ENCODE assay signal across 29 mouse cellular contexts in the genomic region with DNA sequence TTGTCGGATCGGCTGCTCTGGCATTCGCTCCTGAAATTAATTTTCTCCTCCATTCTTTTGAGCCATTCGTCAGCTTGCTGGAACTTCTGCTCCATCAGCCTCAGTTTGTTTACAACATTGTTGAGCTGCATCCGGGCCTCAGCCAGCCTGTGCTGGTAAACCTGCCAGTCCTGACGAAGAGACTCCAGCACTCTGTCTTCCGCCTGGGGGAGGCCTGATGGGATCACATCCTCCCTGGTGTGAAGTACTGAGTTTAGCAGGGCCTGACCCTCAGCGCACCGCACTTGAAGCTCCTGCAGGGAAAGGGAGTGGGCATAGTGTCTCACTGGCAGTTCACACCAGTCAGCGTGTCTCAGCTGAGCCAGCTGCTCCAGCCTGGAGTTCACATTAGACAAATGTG.
DNase-seq lines count a peak whose midpoint lies in the region; ATAC-seq and TF ChIP-seq lines count a peak whose summit lies in the region.
"Had no signal": no experiment of that assay in that cellular context is flagged by ENCODE, and none has a peak within 500 bp of the region (broad histone marks: within the 10 kb centered on the region; RNA-seq: fewer than 3 reads in every experiment).

No protein-coding gene starts in this region.

- H3K9me3 ChIP-seq in kidney, embryonic 14.5 days (ENCODE audit: control insufficient read depth, low read length), result no peaks in the 10 kb centered on the region
- H3K9me3 ChIP-seq in lung, embryonic 16.5 days (ENCODE audit: control insufficient read depth, low read length), result no peaks in the 10 kb centered on the region
- H3K9me3 ChIP-seq: embryonic facial prominence, embryonic 13.5 days; forebrain, embryonic 10.5 days; forebrain, embryonic 15.5 days; heart, embryonic 12.5 days; liver, embryonic 12.5 days; midbrain, embryonic 12.5 days; neural tube, embryonic 12.5 days had no signal

- H3K27me3 ChIP-seq in kidney, embryonic 14.5 days (ENCODE audit: control insufficient read depth, insufficient read depth, low read length), result no peaks in the 10 kb centered on the region
- no peaks in the 10 kb centered on the region for H3K27me3 ChIP-seq in lung, embryonic 16.5 days (ENCODE audit: control insufficient read depth, insufficient read depth, low read depth, low read length)
- H3K27me3 ChIP-seq in thymus, adult 2 months (ENCODE audit: control insufficient read depth, insufficient read depth, low read length), result no peaks in the 10 kb centered on the region
- H3K27me3 ChIP-seq: embryonic facial prominence, embryonic 13.5 days; forebrain, embryonic 15.5 days; heart, embryonic 12.5 days; liver, embryonic 12.5 days; midbrain, embryonic 12.5 days; neural tube, embryonic 12.5 days had no signal

- no peak for DNase-seq in kidney, adult 11 months
- peak; percentile 61 for DNase-seq in Muller cell, postnatal 12 days (ENCODE audit: inconsistent ontology term)
- DNase-seq in lung, postnatal 4 days, result peak; percentile 23 to 54
- DNase-seq in spleen, adult 12 weeks (ENCODE audit: low spot score), result no peak
- DNase-seq in thymus, adult 2 months, result no peak
- no peak for DNase-seq in thymus, postnatal 25 days
- DNase-seq: adrenal gland, postnatal 10 days; cerebellum, adult 8-10 months; cerebellum, postnatal 25 days; heart, adult 2 months; heart, postnatal 4 days; kidney, adult 2 months; kidney, postnatal 25 days; left cerebral cortex, postnatal 4 days; liver, postnatal 0 days; thymus, postnatal 14 days had no signal

- 43% methylated on average over 10 of the region's 10 CpGs for WGBS in kidney, embryonic 14.5 days
- WGBS in lung, embryonic 16.5 days, result 33% methylated on average over 10 of the region's 10 CpGs
- WGBS in thymus, adult 2 months, result 95% methylated on average over 10 of the region's 10 CpGs

- no peak overlapping the region for H3K9ac ChIP-seq in kidney, embryonic 14.5 days (ENCODE audit: low read depth, low read length)
- H3K9ac ChIP-seq in lung, embryonic 16.5 days (ENCODE audit: low read length), result no peak overlapping the region
- H3K9ac ChIP-seq: embryonic facial prominence, embryonic 13.5 days; forebrain, embryonic 15.5 days; heart, embryonic 12.5 days; hindbrain, embryonic 14.5 days; liver, embryonic 12.5 days; liver, postnatal 0 days; midbrain, embryonic 12.5 days; neural tube, embryonic 12.5 days had no signal

- no peak overlapping the region for H3K4me3 ChIP-seq in kidney, embryonic 14.5 days (ENCODE audit: low read length)
- H3K4me3 ChIP-seq in lung, embryonic 16.5 days (ENCODE audit: low read length), result no peak overlapping the region
- no peak overlapping the region for H3K4me3 ChIP-seq in thymus, adult 2 months (ENCODE audit: control insufficient read depth, insufficient read depth, low read length)
- H3K4me3 ChIP-seq: embryonic facial prominence, embryonic 13.5 days; forebrain, embryonic 10.5 days; forebrain, embryonic 15.5 days; heart, adult 2 months; heart, embryonic 12.5 days; left cerebral cortex, adult 2 months; liver, embryonic 12.5 days; midbrain, embryonic 12.5 days; myocyte; neural tube, embryonic 12.5 days had no signal

- no peak for TF ChIP-seq CTCF in thymus, adult 2 months (IDR thresholded peaks at IDR 0.05; ENCODE audit: borderline replicate concordance, control insufficient read depth, extremely low read depth, insufficient read depth, low read length, poor library complexity)

- ATAC-seq in kidney, embryonic 14.5 days (ENCODE audit: low FRiP score, low TSS enrichment), result 0 out of 2 replicates have a peak, but pooled peaks have one; percentile 47
- ATAC-seq in lung, embryonic 16.5 days (ENCODE audit: low read depth), result peak; percentile 64; the same call in 1 of the 2 replicates
- ATAC-seq: activated CD4-positive, CD25-positive, alpha-beta regulatory T cell, adult 4 months; forebrain, embryonic 15.5 days; liver, embryonic 12.5 days; liver, postnatal 0 days had no signal

- H3K36me3 ChIP-seq in kidney, embryonic 14.5 days (ENCODE audit: control insufficient read depth, insufficient read depth, low read length), result no peaks in the 10 kb centered on the region
- H3K36me3 ChIP-seq in lung, embryonic 16.5 days (ENCODE audit: control insufficient read depth, insufficient read depth, low read length), result peaks cover 5% of the 10 kb centered on the region
- no peaks in the 10 kb centered on the region for H3K36me3 ChIP-seq in thymus, adult 2 months (ENCODE audit: control insufficient read depth, insufficient read depth, low read length)
- H3K36me3 ChIP-seq: forebrain, embryonic 10.5 days; forebrain, embryonic 15.5 days; liver, embryonic 12.5 days; midbrain, embryonic 12.5 days; neural tube, embryonic 12.5 days had no signal

- no peak overlapping the region for H3K4me2 ChIP-seq in kidney, embryonic 14.5 days (replicated peaks; ENCODE audit: low read depth, low read length)
- no peak overlapping the region for H3K4me2 ChIP-seq in lung, embryonic 16.5 days (ENCODE audit: low read depth, low read length)
- H3K4me2 ChIP-seq: embryonic facial prominence, embryonic 13.5 days; forebrain, embryonic 15.5 days; heart, embryonic 12.5 days; hindbrain, embryonic 14.5 days; liver, embryonic 12.5 days; midbrain, embryonic 12.5 days; neural tube, embryonic 12.5 days had no signal

- H3K27ac ChIP-seq in kidney, embryonic 14.5 days (ENCODE audit: low read depth, low read length), result no peak overlapping the region
- H3K27ac ChIP-seq in lung, embryonic 16.5 days (ENCODE audit: low read length), result no peak overlapping the region
- H3K27ac ChIP-seq in thymus, adult 2 months (ENCODE audit: control insufficient read depth, insufficient read depth, low read length), result no peak overlapping the region
- H3K27ac ChIP-seq: embryonic facial prominence, embryonic 13.5 days; forebrain, embryonic 10.5 days; forebrain, embryonic 15.5 days; heart, adult 2 months; hindbrain, embryonic 14.5 days; left cerebral cortex, adult 2 months; liver, embryonic 12.5 days; midbrain, embryonic 12.5 days; neural tube, embryonic 12.5 days had no signal

- TF ChIP-seq POLR2A in thymus, adult 2 months (IDR thresholded peaks at IDR 0.05; ENCODE audit: control insufficient read depth, extremely low read depth, insufficient read depth, low read length, poor library complexity), result no peak

- H3K4me1 ChIP-seq in kidney, embryonic 14.5 days (ENCODE audit: control insufficient read depth, insufficient read depth, low read length), result 0 out of 2 replicates have a peak, but pooled peaks cover 3% of the 10 kb centered on the region
- no peaks in the 10 kb centered on the region for H3K4me1 ChIP-seq in lung, embryonic 16.5 days (replicated peaks; ENCODE audit: control insufficient read depth, insufficient read depth, low read length)
- no peaks in the 10 kb centered on the region for H3K4me1 ChIP-seq in thymus, adult 2 months (replicated peaks; ENCODE audit: control insufficient read depth, insufficient read depth, low read length)
- H3K4me1 ChIP-seq: embryonic facial prominence, embryonic 13.5 days; forebrain, embryonic 10.5 days; forebrain, embryonic 15.5 days; liver, embryonic 12.5 days; midbrain, embryonic 12.5 days; neural tube, embryonic 12.5 days had no signal

Comparison
In these comparisons a context has a peak if more than half of its experiments do, and no peak if none do; other contexts are left out.
1. DNase-seq: peak in Muller cell, postnatal 12 days (single experiment) and lung, postnatal 4 days (2 of 2); none in kidney, adult 11 months (single experiment), spleen, adult 12 weeks (single experiment), thymus, adult 2 months (single experiment) and thymus, postnatal 25 days (single experiment).